Mouse (Mus musculus): Measurements from ENCODE around the gene Psmd3.

Psmd3 gene

GRCm38 (mm10) chr11:98688009-98688408 is 5.7 kb downstream of the Psmd3 start:
- DNase-seq (ENCODE audit: low spot score), result no peak

- DNase-seq (ENCODE audit: low spot score), result no peak
These were observed 10.8 kb downstream of the Psmd3 start for GRCm38 (mm10) chr11:98693201-98693600.

- DNase-seq (ENCODE audit: low spot score), result no peak
These were observed 11.4 kb downstream of the Psmd3 start for GRCm38 (mm10) chr11:98693746-98694145.

- no peak for DNase-seq (ENCODE audit: low spot score)
These were observed 11.9 kb downstream of the Psmd3 start for GRCm38 (mm10) chr11:98694301-98694700.

GRCm38 (mm10) chr11:98695408-98695807 is 13.1 kb downstream of the Psmd3 start:
- no peak for DNase-seq (ENCODE audit: low spot score)

GRCm38 (mm10) chr11:98696454-98697216 is 14.3 kb downstream of the Psmd3 start:
- DNase-seq (ENCODE audit: low spot score), result no peak

GRCm38 (mm10) chr11:98697225-98697624 is 14.9 kb downstream of the Psmd3 start:
- DNase-seq (ENCODE audit: low spot score), result no peak

- DNase-seq (ENCODE audit: low spot score), result no peak
These were observed 16.7 kb downstream of the Psmd3 start for GRCm38 (mm10) chr11:98698849-98699640.

GRCm38 (mm10) chr11:98699911-98700310 is 17.6 kb downstream of the Psmd3 start:
- DNase-seq (ENCODE audit: low spot score), result peak; percentile 79

- peak; percentile 20 for DNase-seq (ENCODE audit: low spot score)
These were observed 18.9 kb downstream of the Psmd3 start, which contains the start of gene Csf3 for GRCm38 (mm10) chr11:98701213-98701670. Gene Csf3, plus strand, starts transcription at chr11:98701263.

- no peak for DNase-seq (ENCODE audit: low spot score)
These were observed 20.0 kb downstream of the Psmd3 start for GRCm38 (mm10) chr11:98702323-98702722.

GRCm38 (mm10) chr11:98705021-98705420 is 22.7 kb downstream of the Psmd3 start:
- no peak for DNase-seq (ENCODE audit: low spot score)

- DNase-seq (ENCODE audit: low spot score), result peak; percentile 54
These were observed 25.3 kb downstream of the Psmd3 start for GRCm38 (mm10) chr11:98707401-98708281.

GRCm38 (mm10) chr11:98708282-98708956 is 26.1 kb downstream of the Psmd3 start:
- peak; percentile 70 for DNase-seq (ENCODE audit: low spot score)

- DNase-seq (ENCODE audit: low spot score), result peak; percentile 54
These were observed 26.8 kb downstream of the Psmd3 start for GRCm38 (mm10) chr11:98709001-98709741.

- peak; percentile 99 for DNase-seq (ENCODE audit: low spot score)
These were observed 28.2 kb downstream of the Psmd3 start for GRCm38 (mm10) chr11:98710416-98711045.

GRCm38 (mm10) chr11:98711046-98711434 is 28.7 kb downstream of the Psmd3 start:
- DNase-seq (ENCODE audit: low spot score), result no peak

GRCm38 (mm10) chr11:98712009-98712408 is 29.7 kb downstream of the Psmd3 start:
- peak; percentile 44 for DNase-seq (ENCODE audit: low spot score)

GRCm38 (mm10) chr11:98713703-98714102 is 31.3 kb downstream of the Psmd3 start:
- no peak for DNase-seq (ENCODE audit: low spot score)

- no peak for DNase-seq (ENCODE audit: low spot score)
These were observed 33.6 kb downstream of the Psmd3 start for GRCm38 (mm10) chr11:98715946-98716345.
